Mouse (Mus musculus) thymus, postnatal 10 days (tissue): ENCODE results near the gene Rbm14.
"Not testable (repeated sequence)": the region's sequence is repeated elsewhere in the genome, so short reads cannot be mapped to it uniquely, and the experiment has no call there.

Experiments used
- DNase-seq, 2 experiments: peaks; one replicate each; pipeline ENCODE4 v3.0.0; 2021; ENCODE audit warnings: low spot score in 2 of 2

Rbm14 gene

DNA sequence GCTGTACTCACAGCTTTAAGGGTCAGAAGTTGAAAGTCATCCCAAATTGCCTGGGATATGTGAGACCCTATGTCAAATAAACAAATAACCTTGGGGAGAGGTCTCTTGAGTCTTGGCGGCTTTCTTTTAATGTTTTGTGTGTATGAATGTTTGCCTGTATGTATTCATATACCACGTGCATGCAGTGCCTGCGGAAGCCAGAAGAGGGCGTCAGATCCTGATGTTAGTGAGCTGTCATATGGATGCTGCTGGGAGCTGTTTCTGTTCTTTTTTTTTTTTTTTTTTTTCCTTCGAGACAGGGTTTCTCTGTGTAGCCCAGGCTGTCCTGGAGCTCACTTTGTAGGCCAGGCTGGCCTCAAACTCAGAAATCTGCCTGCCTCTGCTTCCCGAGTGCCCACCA is 1.6 kb upstream of the Rbm14 start:
- DNase-seq = peak; percentile 23 to 25

DNA sequence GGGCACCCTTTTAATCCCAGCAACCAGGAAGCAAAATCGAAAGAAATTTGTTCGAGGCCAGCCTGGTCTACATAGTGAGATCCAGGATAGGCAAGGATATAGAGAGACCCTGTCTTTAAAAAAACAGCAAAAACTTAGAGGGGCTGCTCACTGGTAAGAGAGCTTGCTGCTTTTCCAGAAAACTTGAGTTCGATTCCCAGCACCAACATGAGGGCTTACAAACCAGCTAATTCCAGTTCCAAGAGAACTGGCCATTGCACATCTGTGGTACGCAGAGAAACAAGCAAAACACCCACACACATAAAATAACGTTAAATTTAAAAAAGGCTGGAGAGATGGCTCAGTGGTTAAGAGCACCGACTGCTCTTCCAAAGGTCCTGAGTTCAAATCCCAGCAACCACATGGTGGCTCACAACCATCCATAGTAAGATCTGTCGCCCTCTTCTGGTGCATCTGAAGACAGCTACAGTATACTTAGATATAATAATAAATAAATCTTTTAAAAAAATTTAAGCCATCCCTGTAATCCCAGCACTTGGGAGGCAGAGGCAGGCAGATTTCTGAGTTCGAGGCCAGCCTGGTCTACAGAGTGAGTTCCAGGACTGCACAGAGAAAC is 1.0 kb upstream of the Rbm14 start:
- DNase-seq = not testable (repeated sequence)

DNA sequence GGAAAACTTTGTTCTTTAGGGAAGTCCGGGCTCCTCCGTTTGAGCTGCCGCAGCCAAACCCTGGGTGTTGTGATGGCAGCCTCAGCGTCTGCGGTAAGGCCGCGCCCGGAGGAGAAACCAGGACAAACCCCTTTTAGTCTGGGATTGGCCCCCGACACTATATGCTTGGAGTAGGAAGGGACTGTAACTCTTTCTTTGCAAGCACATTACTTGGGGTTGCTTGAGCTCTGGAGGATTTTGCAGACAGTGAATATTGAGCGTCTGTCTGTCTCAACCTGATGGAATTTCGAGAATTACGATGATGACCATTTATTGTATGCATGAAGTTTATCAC is 442 bp upstream of the Rbm14 start:
- DNase-seq = no peak

DNA sequence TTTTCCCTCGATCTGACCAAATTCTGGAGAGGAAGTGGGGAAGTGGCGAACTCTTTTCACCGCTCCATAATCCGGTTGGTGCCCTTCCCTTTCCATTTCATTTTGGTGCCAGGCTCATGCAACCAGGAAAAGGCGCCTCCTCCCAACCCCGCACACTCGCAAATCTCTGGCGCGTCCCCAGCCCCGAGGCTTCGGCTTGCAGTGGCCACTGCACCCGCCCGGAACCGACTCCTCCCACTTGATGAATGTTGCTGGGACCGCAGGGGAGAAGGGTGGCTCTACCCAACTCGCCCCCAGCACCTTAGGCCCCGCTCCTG is 730 bp downstream of the Rbm14 start:
- no peak for DNase-seq

DNA sequence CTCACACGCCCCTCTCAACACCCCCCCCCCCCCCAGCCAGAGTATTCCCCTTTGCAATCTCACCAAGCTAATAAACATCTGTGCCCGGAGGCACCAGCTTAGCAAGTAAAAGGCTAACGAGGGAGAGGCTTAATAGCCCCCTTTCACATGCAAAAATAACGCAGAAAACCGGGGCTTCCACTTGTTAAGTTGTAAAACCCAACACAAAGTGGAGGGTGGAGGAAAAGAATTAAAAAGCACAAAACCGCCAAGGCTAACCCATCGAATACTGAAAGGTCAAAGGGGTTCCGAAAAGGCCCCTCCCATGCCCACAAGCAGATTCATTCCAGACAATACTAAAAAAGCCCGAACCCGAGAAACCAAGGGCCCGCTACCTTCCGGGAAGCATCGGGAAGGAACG is 1.1 kb downstream of the Rbm14 start:
- DNase-seq = no peak

DNA sequence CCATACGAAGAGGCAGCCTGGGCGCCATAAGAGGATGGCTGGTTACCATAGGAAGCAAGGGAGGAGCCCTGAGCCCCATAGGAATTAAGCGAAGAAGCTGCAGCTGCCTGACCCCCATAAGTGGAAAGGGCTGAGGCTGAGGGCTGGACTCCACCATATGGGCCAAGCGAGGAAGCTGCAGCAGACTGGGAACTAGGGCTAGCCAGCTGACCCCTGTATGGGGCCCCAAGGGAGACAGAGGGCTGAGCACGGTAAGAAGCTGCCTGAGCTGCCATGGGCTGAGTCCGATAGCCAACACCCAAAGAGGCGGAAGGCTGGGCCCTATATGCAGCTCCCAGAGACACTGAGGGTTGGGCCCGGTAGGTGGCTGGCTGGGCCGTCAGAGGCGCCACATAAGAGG is 8.2 kb downstream of the Rbm14 start:
- DNase-seq = no peak

DNA sequence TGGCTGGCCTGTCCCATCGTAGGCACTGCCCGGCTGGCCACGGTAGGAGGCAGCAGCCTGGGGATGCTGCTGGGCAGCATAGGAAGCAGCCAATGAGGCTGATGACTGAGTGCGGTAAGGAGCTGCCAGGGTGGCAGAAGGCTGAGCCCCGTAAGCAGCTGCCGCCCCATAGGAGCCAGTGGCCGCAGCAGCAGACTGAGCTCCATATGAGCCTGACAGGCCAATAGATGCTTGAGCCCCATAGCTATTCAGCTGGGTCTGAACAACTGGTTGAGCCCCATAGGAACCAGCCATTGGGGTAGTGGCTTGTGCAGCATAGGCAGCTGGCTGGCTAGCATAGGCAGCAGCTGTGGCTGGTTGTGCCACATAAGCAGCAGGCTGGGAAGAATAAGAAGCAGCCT is 8.7 kb downstream of the Rbm14 start:
- no peak for DNase-seq

DNA sequence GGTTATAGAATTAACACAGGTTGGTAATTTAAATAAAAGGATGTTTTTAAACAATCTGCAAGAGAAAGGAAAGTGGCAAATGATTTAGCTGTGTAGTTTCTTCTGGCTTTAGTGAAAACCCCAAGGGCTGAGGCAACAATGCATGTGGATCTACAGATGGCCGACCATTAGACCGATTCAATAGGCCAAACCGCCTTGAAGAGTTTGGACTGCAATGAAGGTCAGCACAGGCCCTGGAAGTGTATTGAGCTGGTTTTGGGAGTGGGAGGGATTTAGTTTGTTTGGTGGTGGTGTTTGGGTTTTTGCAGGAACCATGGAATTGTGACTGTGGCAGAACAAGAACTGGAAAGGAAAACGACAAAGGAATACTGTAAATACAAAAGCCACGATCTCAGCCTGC is 12.4 kb downstream of the Rbm14 start:
- DNase-seq = no peak

DNA sequence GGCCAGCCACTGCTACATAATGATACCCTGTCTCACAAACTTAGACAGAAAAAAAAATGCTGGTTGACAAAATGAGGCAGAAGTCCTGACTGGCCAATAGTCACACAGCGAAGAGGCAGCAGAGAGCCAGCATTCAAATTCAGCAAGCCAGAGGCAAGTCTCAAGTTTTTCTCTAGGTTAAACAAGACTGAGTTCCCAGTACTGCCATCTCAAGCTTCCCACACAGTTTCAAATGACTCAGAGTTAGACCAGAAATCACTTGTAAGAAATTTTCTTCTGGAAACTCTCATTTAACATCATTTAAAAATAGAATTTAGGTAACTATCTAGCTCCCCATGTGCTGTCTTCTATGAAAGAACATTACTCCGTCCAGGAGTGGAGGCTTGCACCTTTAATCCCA is 13.6 kb downstream of the Rbm14 start:
- DNase-seq = no peak

DNA sequence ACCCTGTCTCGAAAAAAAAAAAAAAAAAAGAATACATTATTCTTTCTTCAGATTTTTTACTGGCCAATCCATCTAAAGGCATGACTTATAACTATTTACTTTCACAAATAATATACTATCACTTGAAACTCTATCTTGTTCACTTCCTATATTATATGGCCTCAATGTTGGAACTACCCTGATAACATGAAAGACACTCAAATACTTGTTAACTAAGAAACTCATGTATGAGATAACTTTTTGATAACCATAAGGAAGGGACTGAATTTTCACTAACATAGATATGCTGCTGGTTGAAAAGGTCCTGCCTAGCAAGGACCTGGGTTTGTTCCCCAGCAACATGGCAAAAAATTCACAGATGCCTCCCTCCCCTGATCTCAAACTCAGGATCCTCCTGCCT is 15.5 kb downstream of the Rbm14 start:
- no peak for DNase-seq

DNA sequence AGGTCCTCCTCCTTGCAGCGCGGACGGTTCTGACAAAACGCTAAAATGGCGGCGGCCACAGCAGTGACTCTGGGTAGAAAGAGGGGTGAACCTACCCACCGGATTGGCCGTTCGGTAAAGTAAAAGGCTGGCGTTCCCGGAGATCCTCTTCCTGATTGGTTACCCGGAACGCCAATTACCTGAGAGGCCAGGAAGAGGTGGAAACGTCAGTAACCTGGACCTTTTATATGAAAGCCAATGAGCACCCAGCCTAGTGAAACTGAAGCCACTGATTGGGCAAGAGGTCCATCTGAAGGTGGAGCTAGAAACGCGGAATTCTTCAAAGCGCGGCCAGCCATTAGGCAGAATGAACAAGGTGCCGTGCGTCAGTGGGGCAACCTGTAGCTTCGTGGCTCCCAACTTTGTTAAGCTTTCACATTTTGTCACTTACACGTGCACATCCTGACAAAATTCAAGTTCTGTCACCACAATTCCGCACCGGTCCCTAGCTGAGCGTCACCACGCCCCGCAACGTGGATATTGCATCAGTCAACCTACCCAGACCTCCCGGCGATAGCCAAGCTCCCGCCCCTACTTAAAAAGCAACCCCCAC is 17.5 kb downstream of the Rbm14 start, which contains the start of gene Rbm4:
Rbm4 (minus strand) TSS at position 71 of the 592 bp plus-strand sequence.
- peak; percentile 97 to 98 for DNase-seq

DNA sequence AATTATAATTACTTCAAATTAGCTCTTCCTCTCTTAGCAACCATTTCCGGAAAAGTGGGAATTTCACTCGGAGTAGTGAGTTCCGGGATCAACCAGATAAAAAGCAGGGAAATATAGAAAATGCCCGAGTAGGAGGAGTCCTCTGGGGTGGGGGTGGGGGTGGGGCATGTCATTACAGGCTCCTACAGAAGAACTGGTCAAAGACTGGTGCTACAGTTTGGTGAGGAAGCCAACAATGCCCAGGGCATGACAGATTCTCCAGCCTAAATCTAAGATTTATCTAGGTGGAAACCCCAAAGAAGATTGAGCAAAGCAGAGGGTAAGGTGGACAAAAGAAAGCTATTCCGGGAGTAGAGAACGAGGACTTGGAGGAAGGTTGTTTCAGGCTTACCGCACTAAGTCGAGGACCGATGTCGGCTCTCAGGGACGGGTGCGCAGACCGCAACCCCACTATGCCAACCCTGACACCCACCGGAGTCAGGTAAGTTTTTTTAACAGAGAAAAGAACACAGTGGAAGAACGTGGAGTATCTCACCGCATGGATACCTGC is 18.1 kb downstream of the Rbm14 start:
- no peak for DNase-seq

DNA sequence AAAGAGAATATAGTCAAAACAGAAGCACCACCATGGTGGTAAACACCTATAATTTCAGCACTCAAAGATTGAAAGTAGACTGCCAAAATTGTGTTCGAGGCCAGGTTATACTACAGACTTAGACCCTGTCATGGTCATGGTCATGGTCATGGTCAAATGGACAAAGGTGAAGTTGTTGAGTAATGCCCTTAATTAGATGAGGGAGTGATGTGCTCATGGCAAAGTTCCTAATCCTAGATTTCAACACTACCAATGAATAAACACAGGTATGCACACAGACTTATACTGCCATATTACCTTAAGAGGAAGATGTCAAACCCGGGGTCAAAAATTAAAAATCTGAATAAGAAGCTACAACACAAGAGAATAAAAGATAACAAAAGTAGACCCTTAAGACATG is 25.1 kb downstream of the Rbm14 start:
- no peak for DNase-seq

DNA sequence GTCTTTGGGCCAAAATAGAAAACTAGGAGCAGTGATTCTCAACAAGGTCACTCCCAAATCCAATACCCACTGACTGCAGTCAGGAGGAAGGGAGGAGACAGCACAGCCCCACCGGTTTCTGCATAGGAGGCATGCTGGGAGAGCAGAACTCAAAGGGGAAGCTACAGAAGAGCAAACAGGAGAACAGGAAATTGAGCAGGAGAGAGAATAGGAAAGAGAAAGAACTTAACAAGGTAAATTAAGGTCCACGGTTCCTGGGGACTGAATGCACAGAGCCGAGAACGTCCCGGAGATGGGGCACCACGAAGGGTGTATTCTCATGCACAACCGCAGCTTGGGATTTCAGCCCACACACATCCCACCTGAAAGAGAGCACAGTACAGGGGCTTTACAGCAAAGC is 26.2 kb downstream of the Rbm14 start:
- DNase-seq = no peak

DNA sequence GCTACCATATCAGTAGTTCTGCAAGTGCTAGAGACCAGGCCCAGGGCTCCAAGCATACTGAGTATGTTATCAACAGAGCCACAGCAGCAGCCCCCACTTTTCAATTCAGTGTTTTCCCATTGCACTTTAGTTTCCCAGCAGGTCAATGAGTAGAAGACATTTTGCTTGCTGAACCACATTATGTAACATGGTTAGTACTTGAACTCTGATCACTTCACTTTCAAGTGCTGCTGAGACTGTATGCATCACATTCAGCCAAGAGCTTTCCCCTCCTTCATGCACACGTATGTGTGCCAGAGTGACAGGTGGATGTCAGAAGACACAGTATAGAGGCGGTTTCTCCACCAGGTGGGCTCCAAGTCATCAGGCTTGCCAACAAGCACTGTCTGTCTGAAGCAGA is 28.5 kb downstream of the Rbm14 start:
- no peak for DNase-seq

DNA sequence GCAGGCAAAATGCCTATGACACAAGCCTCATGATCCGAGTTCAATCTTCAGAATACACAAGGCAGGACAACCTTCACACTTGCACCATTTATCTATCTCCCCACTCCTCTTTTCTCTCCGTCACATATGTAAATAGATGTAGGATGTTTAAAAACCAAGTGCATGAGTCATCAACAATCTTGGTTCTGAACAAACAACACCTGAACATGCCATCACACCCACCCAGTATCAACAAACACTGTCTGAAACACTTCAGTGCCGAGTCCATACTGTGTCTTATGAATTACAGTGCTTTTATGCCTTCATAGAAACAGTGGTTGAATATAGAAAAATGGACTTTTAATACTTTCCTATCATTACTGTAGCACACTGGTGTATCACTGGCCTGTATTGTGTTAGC is 38.6 kb downstream of the Rbm14 start:
- no peak for DNase-seq

DNA sequence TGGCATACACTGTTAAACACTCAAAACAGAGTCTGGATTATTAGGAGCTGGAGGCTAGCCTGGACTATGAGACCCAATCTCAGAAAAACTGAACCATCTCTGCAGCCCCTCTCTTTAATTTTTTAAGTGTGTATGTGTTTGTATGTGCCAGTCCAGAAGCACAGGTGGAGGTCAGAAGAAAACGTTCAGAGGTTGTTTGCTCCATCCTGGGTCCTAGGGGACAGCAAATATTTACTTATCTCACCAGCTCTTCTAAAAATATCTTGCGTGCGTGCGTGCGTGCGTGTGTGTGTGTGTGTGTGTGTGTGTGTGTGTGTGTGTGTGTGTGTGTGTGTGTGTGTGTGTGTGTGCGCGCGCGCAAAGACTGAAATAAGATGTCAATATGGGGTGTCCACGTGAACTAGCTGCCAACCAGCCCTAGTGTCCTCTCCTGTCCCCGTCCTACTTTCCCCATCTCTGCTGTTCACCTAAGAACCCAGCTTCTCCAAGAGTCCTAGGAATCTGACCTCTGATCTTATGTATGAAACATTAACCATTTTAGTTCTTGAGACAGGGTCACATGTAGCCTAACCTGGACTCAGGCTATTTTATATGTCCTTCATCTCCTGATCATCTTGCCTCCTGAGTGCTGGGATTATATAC is 43.8 kb downstream of the Rbm14 start:
- no peak for DNase-seq

DNA sequence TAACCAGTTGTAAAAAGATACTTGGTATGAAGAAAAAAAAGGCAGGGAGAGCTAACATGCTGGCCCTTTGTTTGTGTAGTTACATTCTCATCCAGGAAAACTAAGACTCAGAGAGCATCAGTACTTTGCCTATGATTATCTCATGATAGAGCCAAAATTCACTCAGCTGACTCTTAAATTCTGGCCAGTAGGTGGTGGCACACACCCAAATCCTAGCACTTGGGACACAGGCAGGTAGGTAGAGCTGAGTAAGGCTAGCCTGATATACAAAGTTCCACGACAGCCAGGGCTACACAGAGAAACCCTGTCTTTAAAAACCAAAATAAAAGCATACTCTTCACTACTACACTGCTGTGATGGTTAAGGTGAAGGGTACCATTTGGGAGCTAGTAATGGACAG is 48.6 kb downstream of the Rbm14 start:
- no peak for DNase-seq

DNA sequence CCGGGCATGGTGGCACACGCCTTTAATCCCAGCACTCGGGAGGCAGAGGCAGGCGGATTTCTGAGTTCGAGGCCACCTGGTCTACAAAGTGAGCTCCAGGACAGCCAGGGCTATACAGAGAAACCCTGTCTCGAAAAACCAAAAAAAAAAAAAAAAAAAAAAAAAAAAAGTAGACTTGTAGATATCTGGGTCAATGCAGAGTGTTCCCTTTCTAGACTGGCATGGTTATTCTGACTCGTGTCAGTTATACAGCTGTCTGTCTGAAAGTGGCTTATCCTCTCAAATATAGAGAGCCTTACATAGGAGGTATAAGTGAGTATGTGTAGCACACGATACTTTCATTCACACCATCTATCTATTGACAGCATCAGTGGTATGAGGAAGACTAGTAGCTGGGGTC is 50.9 kb downstream of the Rbm14 start:
- not testable (repeated sequence) for DNase-seq

DNA sequence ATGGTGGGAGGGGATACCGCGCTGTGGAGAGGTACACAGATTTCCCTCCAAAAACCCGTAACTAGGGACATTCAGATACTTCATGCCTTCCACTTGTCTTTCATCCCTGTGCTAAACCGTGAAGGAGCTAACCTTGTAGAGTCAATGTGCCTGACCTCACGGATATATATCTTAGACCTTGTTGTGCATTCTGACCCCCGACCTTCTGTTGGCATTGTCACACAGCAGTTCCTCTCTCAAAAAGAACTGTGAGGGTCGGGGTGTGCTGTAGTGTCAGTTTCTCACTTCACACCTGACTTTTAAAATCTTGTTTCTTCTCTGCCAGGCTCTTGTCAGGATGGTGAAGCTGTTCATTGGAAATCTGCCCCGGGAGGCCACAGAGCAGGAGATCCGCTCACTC is 54.5 kb downstream of the Rbm14 start:
- no peak for DNase-seq

DNA sequence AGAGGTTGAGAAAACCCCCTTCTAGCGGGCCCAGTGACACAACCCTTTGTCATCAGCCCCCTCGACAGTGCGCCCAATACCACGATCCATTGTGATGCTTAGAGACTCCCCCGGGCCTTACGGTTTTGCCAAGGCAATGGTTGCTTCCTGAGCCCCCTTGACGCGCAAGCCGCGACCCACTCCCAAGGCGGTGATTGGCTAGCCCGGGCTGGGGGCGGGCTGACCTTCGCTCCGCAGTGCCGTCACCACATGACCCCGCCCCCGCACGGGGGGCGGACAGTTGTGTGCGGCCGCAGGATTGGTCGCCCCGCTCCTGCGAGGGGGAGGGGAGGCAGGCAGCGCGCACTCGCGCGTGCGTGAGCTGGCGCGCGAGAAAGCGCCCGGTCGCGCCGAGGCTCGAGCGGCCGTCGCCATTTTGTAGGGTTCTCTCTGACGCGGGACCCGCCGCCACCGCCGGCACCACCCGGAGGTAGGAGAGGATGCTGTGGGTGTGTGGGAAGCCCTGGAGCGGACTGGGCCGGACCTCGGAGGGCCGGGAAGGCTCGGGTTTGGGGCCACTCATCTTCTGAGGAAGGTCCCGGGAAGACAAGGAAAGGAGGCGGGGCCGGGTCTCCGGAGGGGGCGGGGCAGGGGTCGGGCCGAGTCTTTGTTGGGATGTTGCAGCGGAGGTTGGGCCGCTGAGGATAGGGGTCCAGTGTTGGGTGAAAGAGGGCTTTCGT is 55.1 kb downstream of the Rbm14 start, which contains the start of gene Rbm4b:
Rbm4b (plus strand) TSS at position 305 of the 719 bp plus-strand sequence.
- DNase-seq = peak; percentile 97 to 98

DNA sequence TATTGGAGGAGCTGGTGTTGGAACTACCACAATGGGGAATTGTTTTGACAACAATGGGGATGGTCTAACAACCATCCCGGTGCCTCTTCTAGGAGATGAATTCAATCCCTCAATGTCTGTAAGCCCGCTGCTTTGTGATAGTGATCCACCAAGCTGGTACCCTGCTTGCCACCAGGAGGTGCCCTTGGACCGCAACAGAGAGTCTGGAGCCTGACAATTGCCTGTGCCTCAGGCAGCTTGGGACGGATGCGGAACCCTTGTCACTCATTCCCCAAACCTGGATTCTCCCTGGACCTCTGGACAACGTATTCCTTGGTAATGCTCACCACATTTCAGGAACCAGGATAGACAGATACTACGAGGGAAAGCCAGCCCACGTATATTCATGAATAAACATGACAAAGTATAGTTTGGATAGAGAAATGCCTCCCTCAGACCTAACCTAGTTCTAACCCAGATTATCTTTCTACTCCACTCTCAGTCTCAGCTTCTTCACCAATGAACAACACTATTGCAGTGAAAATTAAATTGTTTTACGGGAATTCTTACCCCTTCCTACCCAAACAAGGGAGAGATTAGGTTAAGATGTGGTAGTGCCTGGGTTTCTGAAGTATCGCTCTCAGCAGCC is 55.8 kb downstream of the Rbm14 start:
- DNase-seq = peak; percentile 82 to 89
